Mouse (Mus musculus) cerebellum, adult 2 months (tissue): ENCODE measurements around the gene Hivep2.

Experiments
- CTCF ChIP-seq: fragments of 200-500 bp; IDR thresholded peaks from 2 replicates; pipeline ENCODE4 v1.5.1; 2011; ENCODE audit warnings: low read depth, mild to moderate bottlenecking, control low read depth, low read length, moderate library complexity, borderline replicate concordance; ENCODE audit not compliant: insufficient read depth
- POLR2A ChIP-seq: fragments of 200-500 bp; IDR thresholded peaks from 2 replicates; pipeline ENCODE4 v1.6.1; 2011; ENCODE audit warnings: low read length, control low read depth, borderline replicate concordance; ENCODE audit not compliant: insufficient read depth

GRCm38 (mm10) chr10:13941406-13941805 lies 24.5 kb upstream of the Hivep2 start:
- TF ChIP-seq CTCF, result no peak
- TF ChIP-seq POLR2A, result no peak
